Mouse (Mus musculus) C2C12 (cell line): ENCODE results near the gene Defb30.

ENCODE experiments used
- CEBPB ChIP-seq: IDR thresholded peaks from one replicate; pipeline ENCODE4 v1.6.1; 2011; ENCODE audit warnings: low read depth, mild to moderate bottlenecking, control low read depth, moderate library complexity
- CTCF ChIP-seq: IDR thresholded peaks from one replicate; pipeline ENCODE4 v1.5.1; 2011; ENCODE audit not compliant: control insufficient read depth, insufficient read depth, insufficient read length
- FOSL1 ChIP-seq: IDR thresholded peaks from one replicate; pipeline ENCODE4 v1.8.0; 2011; ENCODE audit warnings: mild to moderate bottlenecking, low read length; ENCODE audit not compliant: poor library complexity, insufficient read depth, severe bottlenecking
- MAX ChIP-seq: IDR thresholded peaks from one replicate; pipeline ENCODE4 v1.6.1; 2011; ENCODE audit warnings: mild to moderate bottlenecking, control low read depth
- MYOD1 ChIP-seq: IDR thresholded peaks from one replicate; pipeline ENCODE4 v1.6.1; 2011; ENCODE audit warnings: low read depth; ENCODE audit not compliant: control insufficient read depth, insufficient read length
- MYOG ChIP-seq: IDR thresholded peaks from one replicate; pipeline ENCODE4 v1.6.1; 2011; ENCODE audit not compliant: control insufficient read depth, insufficient read length; ENCODE audit errors: extremely low read depth
- USF1 ChIP-seq: IDR thresholded peaks from one replicate; pipeline ENCODE4 v1.6.1; 2011; ENCODE audit warnings: low read depth, mild to moderate bottlenecking, control low read depth, moderate library complexity

GRCm38 (mm10) chr14:63011471-63011870 is 38.3 kb downstream of the Defb30 start, which contains the start of gene Defb43:
- no peak for TF ChIP-seq CTCF
- TF ChIP-seq USF1, result no peak
- no peak for TF ChIP-seq MYOD1
- TF ChIP-seq CEBPB, result no peak
- TF ChIP-seq MAX, result no peak
- no peak for TF ChIP-seq FOSL1
- no peak for TF ChIP-seq MYOG
